Mouse (Mus musculus): Measurements from ENCODE around the gene Hspa2. TPM values are rescaled to one million over a fixed set of nuclear protein-coding genes. Genes with fewer than 3 reads are reported as not detected.

Hspa2 gene
- polyA plus RNA-seq, 1 experiment: 5.1 TPM

DNA sequence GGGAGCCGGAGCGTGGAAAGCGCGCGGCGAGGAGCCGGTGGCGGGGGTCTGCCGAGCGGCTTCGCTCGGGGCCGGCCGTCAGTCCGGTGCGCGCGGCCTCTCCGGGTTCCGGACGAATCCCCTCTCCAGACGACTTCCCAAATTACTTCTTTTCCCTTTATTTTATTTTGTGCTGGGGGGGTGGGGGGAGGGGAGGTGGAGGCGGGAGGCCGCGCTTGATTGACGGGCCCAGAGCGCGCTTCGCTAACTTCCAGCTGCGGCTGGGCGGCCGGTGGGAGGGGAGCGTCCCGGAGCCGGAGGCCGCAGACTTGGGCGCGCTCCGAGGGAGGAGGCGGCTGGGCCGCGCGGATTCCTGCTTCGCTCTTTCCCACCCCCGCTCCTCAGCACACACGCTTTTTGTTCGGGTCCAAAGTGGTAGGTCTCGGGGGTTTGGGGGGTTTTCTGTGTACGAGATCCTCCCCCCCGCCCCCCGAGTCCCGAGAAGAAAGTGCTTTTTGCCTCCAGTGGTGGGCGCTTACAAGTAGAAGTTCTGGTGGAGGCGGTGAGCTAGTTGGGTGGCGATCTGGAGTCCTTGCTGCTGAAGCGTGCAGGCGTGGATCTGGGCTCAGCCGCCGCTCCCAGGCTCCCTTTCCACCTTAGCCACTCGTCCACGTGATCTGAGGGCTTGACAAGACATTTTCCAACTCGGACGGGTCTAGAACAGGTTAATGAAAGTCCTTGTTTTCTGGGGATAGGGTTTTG is 33.0 kb upstream of the Hspa2 start:
- TF ChIP-seq MYOD1 (IDR thresholded peaks at IDR 0.05; ENCODE audit: control insufficient read depth, insufficient read length, low read depth): no peak
- TF ChIP-seq USF1 (IDR thresholded peaks at IDR 0.05; ENCODE audit: low read depth): peak; percentile 79
- peak; percentile 33 for TF ChIP-seq MAX (IDR thresholded peaks at IDR 0.05)
- TF ChIP-seq CTCF (IDR thresholded peaks at IDR 0.05; ENCODE audit: control insufficient read depth, insufficient read depth, insufficient read length): no peak
- TF ChIP-seq MYOG (IDR thresholded peaks at IDR 0.05; ENCODE audit: control insufficient read depth, extremely low read depth, insufficient read length): no peak
- no peak for TF ChIP-seq CEBPB (IDR thresholded peaks at IDR 0.05; ENCODE audit: low read depth)
- no peak for TF ChIP-seq FOSL1 (IDR thresholded peaks at IDR 0.05; ENCODE audit: insufficient read depth, low read length, poor library complexity, severe bottlenecking)
- Histone ChIP-seq H3K79me3 (ENCODE audit: low read depth) (peaks cover 63% of the 10 kb centered on the region), H3K27me3 (ENCODE audit: control insufficient read depth, insufficient read depth, insufficient read length) (no peaks in the 10 kb centered on the region), H3K36me3 (ENCODE audit: control insufficient read depth, insufficient read depth) (peaks cover 7% of the 10 kb centered on the region), H3ac (ENCODE audit: control insufficient read depth, insufficient read length, low read depth) (peak overlapping the region; percentile 89), H3K79me2 (ENCODE audit: control insufficient read depth, insufficient read depth) (peaks cover 86% of the 10 kb centered on the region), H3K4me3 (ENCODE audit: insufficient read depth, poor library complexity, severe bottlenecking) (peak overlapping the region; percentile 89)

DNA sequence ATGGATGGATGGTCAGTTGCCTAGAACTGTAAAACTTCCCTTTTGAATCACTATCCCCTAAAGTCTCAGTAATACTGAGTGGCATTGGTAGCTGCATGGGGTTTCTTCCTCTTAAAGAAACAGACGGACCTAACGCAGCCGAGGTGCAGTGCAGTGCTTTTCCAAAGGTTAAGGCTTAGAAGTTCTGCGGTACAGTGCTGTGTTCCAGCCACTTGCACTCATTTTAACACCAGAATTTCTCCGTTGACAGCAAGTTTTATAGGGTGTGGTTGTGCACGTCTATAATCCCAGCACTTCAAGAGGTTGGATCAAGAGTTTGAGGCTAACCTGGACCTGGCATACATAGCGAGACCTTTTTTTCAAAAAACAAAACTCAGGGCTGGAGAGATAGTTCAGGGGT is 31.9 kb upstream of the Hspa2 start:
- Histone ChIP-seq H3K36me3 (ENCODE audit: control insufficient read depth, insufficient read depth) (peaks cover 7% of the 10 kb centered on the region), H3K27me3 (ENCODE audit: control insufficient read depth, insufficient read depth, insufficient read length) (no peaks in the 10 kb centered on the region), H3K79me3 (ENCODE audit: low read depth) (peaks cover 70% of the 10 kb centered on the region), H3K4me3 (ENCODE audit: insufficient read depth, poor library complexity, severe bottlenecking) (peak overlapping the region; percentile 89), H3K79me2 (ENCODE audit: control insufficient read depth, insufficient read depth) (peaks cover 86% of the 10 kb centered on the region), H3ac (ENCODE audit: control insufficient read depth, insufficient read length, low read depth) (peak overlapping the region; percentile 1)
- no peak for TF ChIP-seq CTCF (IDR thresholded peaks at IDR 0.05; ENCODE audit: control insufficient read depth, insufficient read depth, insufficient read length)
- TF ChIP-seq MYOD1 (IDR thresholded peaks at IDR 0.05; ENCODE audit: control insufficient read depth, insufficient read length, low read depth): no peak
- no peak for TF ChIP-seq CEBPB (IDR thresholded peaks at IDR 0.05; ENCODE audit: low read depth)
- no peak for TF ChIP-seq MAX (IDR thresholded peaks at IDR 0.05)
- no peak for TF ChIP-seq MYOG (IDR thresholded peaks at IDR 0.05; ENCODE audit: control insufficient read depth, extremely low read depth, insufficient read length)
- no peak for TF ChIP-seq FOSL1 (IDR thresholded peaks at IDR 0.05; ENCODE audit: insufficient read depth, low read length, poor library complexity, severe bottlenecking)
- no peak for TF ChIP-seq USF1 (IDR thresholded peaks at IDR 0.05; ENCODE audit: low read depth)

DNA sequence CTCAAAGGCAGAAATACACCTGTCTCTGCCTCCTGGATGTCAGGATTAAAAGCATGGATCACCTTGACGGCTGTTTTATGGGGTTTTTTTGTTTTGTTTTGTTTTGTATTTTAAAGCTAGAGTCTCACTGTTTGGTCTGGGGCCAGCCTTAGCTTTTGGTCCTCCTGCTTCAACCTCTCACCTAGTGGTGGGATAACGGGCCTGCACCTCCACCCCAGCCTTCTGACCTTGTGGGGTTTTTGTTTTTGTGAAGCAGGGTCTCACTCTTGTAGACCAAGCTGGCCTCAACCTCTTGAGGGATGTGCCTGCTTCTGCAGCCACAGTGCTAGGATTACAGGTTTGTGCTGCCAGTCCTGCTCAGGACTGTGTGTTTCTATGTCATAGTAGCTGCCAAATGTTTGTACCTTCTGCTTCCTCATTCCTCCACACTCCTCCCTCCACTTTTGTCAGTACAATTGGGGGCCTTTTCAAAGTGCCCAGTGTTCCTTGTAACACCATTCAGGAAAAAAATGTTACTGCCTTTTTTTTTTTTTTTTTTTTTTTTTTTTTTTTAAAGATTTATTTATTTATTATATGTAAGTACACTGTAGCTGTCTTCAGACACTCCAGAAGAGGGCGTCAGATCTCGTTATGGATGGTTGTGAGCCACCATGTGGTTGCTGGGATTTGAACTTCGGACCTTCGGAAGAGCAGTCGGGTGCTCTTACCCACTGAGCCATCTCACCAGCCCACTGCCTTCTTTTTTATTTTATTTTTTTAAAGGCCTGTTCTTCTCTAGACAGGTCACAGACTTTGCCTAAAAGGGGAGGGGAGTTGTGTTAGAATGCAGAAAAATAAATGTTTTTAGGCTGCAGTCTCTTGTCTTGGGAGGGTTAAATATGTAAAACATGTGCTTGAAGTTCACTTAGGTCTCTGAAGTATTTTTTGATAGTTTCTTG is 30.8 kb upstream of the Hspa2 start:
- H3K36me3 ChIP-seq (ENCODE audit: control insufficient read depth, insufficient read depth): peaks cover 7% of the 10 kb centered on the region
- H3K27me3 ChIP-seq (ENCODE audit: control insufficient read depth, insufficient read depth, insufficient read length): no peaks in the 10 kb centered on the region
- no peak overlapping the region for H3K4me3 ChIP-seq (ENCODE audit: insufficient read depth, poor library complexity, severe bottlenecking)
- peaks cover 76% of the 10 kb centered on the region for H3K79me3 ChIP-seq (ENCODE audit: low read depth)
- H3ac ChIP-seq (ENCODE audit: control insufficient read depth, insufficient read length, low read depth): no peak overlapping the region
- H3K79me2 ChIP-seq (ENCODE audit: control insufficient read depth, insufficient read depth): peaks cover 86% of the 10 kb centered on the region
- TF ChIP-seq CEBPB (IDR thresholded peaks at IDR 0.05; ENCODE audit: low read depth): no peak
- no peak for TF ChIP-seq MYOD1 (IDR thresholded peaks at IDR 0.05; ENCODE audit: control insufficient read depth, insufficient read length, low read depth)

DNA sequence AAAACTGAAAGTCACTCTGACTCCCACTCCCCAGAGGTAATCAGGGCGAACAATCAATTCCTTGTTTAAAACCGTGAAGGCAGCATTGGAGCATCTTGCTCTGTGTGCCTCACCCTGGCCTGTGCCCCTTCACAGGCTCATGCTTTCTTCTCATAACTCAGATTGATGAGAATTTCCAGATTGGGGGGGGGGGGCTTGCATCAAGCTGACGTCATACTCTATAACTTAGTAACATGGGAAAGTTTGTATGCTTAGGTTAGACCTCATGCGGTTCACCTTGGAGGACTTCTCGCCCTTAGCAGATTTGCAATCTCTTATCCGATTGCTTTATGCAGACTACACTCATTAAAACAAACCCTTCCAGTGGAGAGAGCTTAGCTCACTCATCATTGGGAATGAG is 30.0 kb upstream of the Hspa2 start:
- TF ChIP-seq MYOD1 (IDR thresholded peaks at IDR 0.05; ENCODE audit: control insufficient read depth, insufficient read length, low read depth) (no peak), CEBPB (IDR thresholded peaks at IDR 0.05; ENCODE audit: low read depth) (no peak), USF1 (IDR thresholded peaks at IDR 0.05; ENCODE audit: low read depth) (no peak), MYOG (IDR thresholded peaks at IDR 0.05; ENCODE audit: control insufficient read depth, extremely low read depth, insufficient read length) (no peak), FOSL1 (IDR thresholded peaks at IDR 0.05; ENCODE audit: insufficient read depth, low read length, poor library complexity, severe bottlenecking) (no peak)
- Histone ChIP-seq H3K27me3 (ENCODE audit: control insufficient read depth, insufficient read depth, insufficient read length) (no peaks in the 10 kb centered on the region), H3K79me2 (ENCODE audit: control insufficient read depth, insufficient read depth) (peaks cover 86% of the 10 kb centered on the region), H3K79me3 (ENCODE audit: low read depth) (peaks cover 79% of the 10 kb centered on the region), H3ac (ENCODE audit: control insufficient read depth, insufficient read length, low read depth) (no peak overlapping the region), H3K4me3 (ENCODE audit: insufficient read depth, poor library complexity, severe bottlenecking) (no peak overlapping the region), H3K36me3 (ENCODE audit: control insufficient read depth, insufficient read depth) (peaks cover 14% of the 10 kb centered on the region)

DNA sequence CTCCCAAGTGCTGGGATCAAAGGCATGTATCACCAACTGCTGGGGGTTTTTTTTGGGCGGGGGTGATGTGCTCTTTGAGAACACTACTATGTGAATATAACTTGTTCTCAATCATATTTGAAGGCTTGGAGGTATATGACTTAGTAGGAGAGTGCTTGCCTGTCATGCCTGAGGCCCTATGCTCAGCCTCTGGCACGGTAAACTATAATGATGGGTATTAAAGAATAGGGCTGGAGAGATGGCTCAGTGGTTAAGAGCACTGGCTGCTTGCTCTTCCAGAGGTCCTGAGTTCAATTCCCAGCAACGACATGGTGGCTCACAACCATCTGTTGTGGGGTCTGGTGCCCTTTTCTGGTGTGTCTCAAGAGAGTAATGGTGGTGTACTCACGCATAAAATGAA is 29.1 kb upstream of the Hspa2 start:
- Histone ChIP-seq H3ac (ENCODE audit: control insufficient read depth, insufficient read length, low read depth) (no peak overlapping the region), H3K79me3 (ENCODE audit: low read depth) (peaks cover 88% of the 10 kb centered on the region), H3K36me3 (ENCODE audit: control insufficient read depth, insufficient read depth) (peaks cover 15% of the 10 kb centered on the region), H3K27me3 (ENCODE audit: control insufficient read depth, insufficient read depth, insufficient read length) (no peaks in the 10 kb centered on the region), H3K79me2 (ENCODE audit: control insufficient read depth, insufficient read depth) (peaks cover 94% of the 10 kb centered on the region), H3K4me3 (ENCODE audit: insufficient read depth, poor library complexity, severe bottlenecking) (no peak overlapping the region)
- TF ChIP-seq MAX (IDR thresholded peaks at IDR 0.05) (no peak), CTCF (IDR thresholded peaks at IDR 0.05; ENCODE audit: control insufficient read depth, insufficient read depth, insufficient read length) (no peak), CEBPB (IDR thresholded peaks at IDR 0.05; ENCODE audit: low read depth) (no peak), USF1 (IDR thresholded peaks at IDR 0.05; ENCODE audit: low read depth) (no peak), FOSL1 (IDR thresholded peaks at IDR 0.05; ENCODE audit: insufficient read depth, low read length, poor library complexity, severe bottlenecking) (no peak), MYOG (IDR thresholded peaks at IDR 0.05; ENCODE audit: control insufficient read depth, extremely low read depth, insufficient read length) (no peak), MYOD1 (IDR thresholded peaks at IDR 0.05; ENCODE audit: control insufficient read depth, insufficient read length, low read depth) (no peak)

Measured in C2C12 (cell line).